Mouse (Mus musculus): ENCODE measurements at regions not wholly inside any gene's neighbourhood (a gene's known extent, or its start where the extent isn't known, plus 50 kb on each side); places are given as distances from the start of the nearest gene placed in this dataset.

- H3K36me3 ChIP-seq (ENCODE audit: control insufficient read depth, insufficient read depth, low read length, poor library complexity, severe bottlenecking), result no peaks in the 10 kb centered on the region
- H3K27ac ChIP-seq (ENCODE audit: insufficient read depth, low read depth, low read length, poor library complexity, severe bottlenecking), result no peak overlapping the region
- no peak for DNase-seq (ENCODE audit: low read depth, low spot score)
- H3K9me3 ChIP-seq (ENCODE audit: control insufficient read depth, insufficient read depth, low read depth, low read length), result no peaks in the 10 kb centered on the region
- no peak overlapping the region for H3K4me3 ChIP-seq (ENCODE audit: insufficient read depth in 1 of 2, low read depth in 1 of 2, low read length in 2 of 2, poor library complexity in 1 of 2, severe bottlenecking in 1 of 2)
- in situ Hi-C loops (cut with MboI; ENCODE audit: low sequenced_read_pairs in 2 of 2, unreplicated experiment in 2 of 2), result no loop called here
- no peaks in the 10 kb centered on the region for H3K4me1 ChIP-seq (ENCODE audit: control insufficient read depth in 2 of 2, insufficient read depth in 2 of 2, low read length in 2 of 2, poor library complexity in 1 of 2)
- no peak overlapping the region for H3K9ac ChIP-seq (ENCODE audit: insufficient read depth, low read depth, low read length, poor library complexity, severe bottlenecking)
- TF ChIP-seq MAFK (IDR thresholded peaks at IDR 0.05; ENCODE audit: insufficient read depth, low read depth, low read length) (no peak), CHD2 (IDR thresholded peaks at IDR 0.05; ENCODE audit: low read depth, low read length) (no peak), HCFC1 (IDR thresholded peaks at IDR 0.05; ENCODE audit: borderline replicate concordance, insufficient read depth, low read length) (no peak), ZC3H11A (IDR thresholded peaks at IDR 0.05; ENCODE audit: borderline replicate concordance, low read depth, low read length) (no peak), ZNF384 (IDR thresholded peaks at IDR 0.05; ENCODE audit: low read depth, low read length) (no peak)
These were observed 627.7 kb downstream of the Ttll7 start for GRCm38 (mm10) chr3:147479890-147480289.

Measured in ES-E14 (cell line).